8 mouse cellular contexts compared by ENCODE assay signal in genomic region chr5:111577441-111577840, GRCm38 (mm10).
DNase-seq lines count a peak whose midpoint lies in the region; ATAC-seq lines count a peak whose summit lies in the region.

No protein-coding gene starts in this region.

- ATAC-seq in kidney, embryonic 16.5 days (ENCODE audit: low FRiP score, low TSS enrichment) = peak; percentile 62
- peak; percentile 54 for ATAC-seq in intestine, embryonic 15.5 days
- ATAC-seq in midbrain, embryonic 13.5 days = no peak
- ATAC-seq in megakaryocyte, adult 5-6 weeks (ENCODE audit: poor library complexity, severe bottlenecking) = no peak
- no peak for ATAC-seq in cerebellum, adult (ENCODE audit: insufficient number of reproducible peaks, low FRiP score, low TSS enrichment)

- no peak overlapping the region for H3K4me3 ChIP-seq in kidney, embryonic 16.5 days (ENCODE audit: low read length)
- no peak overlapping the region for H3K4me3 ChIP-seq in intestine, embryonic 15.5 days (replicated peaks)
- no peak overlapping the region for H3K4me3 ChIP-seq in midbrain, embryonic 13.5 days (replicated peaks)

- no peaks in the 10 kb centered on the region for H3K9me3 ChIP-seq in kidney, embryonic 16.5 days (ENCODE audit: low read length)
- no peaks in the 10 kb centered on the region for H3K9me3 ChIP-seq in intestine, embryonic 15.5 days
- no peaks in the 10 kb centered on the region for H3K9me3 ChIP-seq in midbrain, embryonic 13.5 days

- no peak overlapping the region for H3K9ac ChIP-seq in kidney, embryonic 16.5 days (replicated peaks; ENCODE audit: low read length)
- H3K9ac ChIP-seq in intestine, embryonic 15.5 days = no peak overlapping the region
- H3K9ac ChIP-seq in midbrain, embryonic 13.5 days (replicated peaks) = no peak overlapping the region

- H3K27me3 ChIP-seq in kidney, embryonic 16.5 days (ENCODE audit: insufficient read depth, low read length) = peaks cover 68% of the 10 kb centered on the region
- 0 out of 2 replicates have a peak, but pooled peaks cover 6% of the 10 kb centered on the region for H3K27me3 ChIP-seq in intestine, embryonic 15.5 days (replicated peaks)
- peaks cover 3% of the 10 kb centered on the region; the same call in 1 of the 2 replicates for H3K27me3 ChIP-seq in midbrain, embryonic 13.5 days

- H3K36me3 ChIP-seq in kidney, embryonic 16.5 days (ENCODE audit: insufficient read depth, low read length) = no peaks in the 10 kb centered on the region
- no peaks in the 10 kb centered on the region for H3K36me3 ChIP-seq in intestine, embryonic 15.5 days
- no peaks in the 10 kb centered on the region for H3K36me3 ChIP-seq in midbrain, embryonic 13.5 days

- no peak overlapping the region for H3K4me2 ChIP-seq in kidney, embryonic 16.5 days (replicated peaks; ENCODE audit: low read depth, low read length)
- no peak overlapping the region for H3K4me2 ChIP-seq in intestine, embryonic 15.5 days (replicated peaks)
- H3K4me2 ChIP-seq in midbrain, embryonic 13.5 days (replicated peaks) = no peak overlapping the region

- peak overlapping the region; percentile 17; the same call in 1 of the 2 replicates for H3K27ac ChIP-seq in kidney, embryonic 16.5 days (ENCODE audit: low read length)
- H3K27ac ChIP-seq in intestine, embryonic 15.5 days = peak overlapping the region; percentile 73
- H3K27ac ChIP-seq in midbrain, embryonic 13.5 days = peak overlapping the region; percentile 70

- H3K4me1 ChIP-seq in kidney, embryonic 16.5 days (ENCODE audit: insufficient read depth, low read length) = peaks cover 54% of the 10 kb centered on the region
- H3K4me1 ChIP-seq in intestine, embryonic 15.5 days (replicated peaks) = peaks cover 64% of the 10 kb centered on the region
- H3K4me1 ChIP-seq in midbrain, embryonic 13.5 days (replicated peaks) = peaks cover 76% of the 10 kb centered on the region

- no peak for DNase-seq in kidney, postnatal 36 days
- DNase-seq in heart, adult 8-10 months (ENCODE audit: low spot score) = peak; percentile 42
- DNase-seq in cerebellum, adult 11-12 months = no peak

- 28% methylated on average over 5 of the region's 5 CpGs for WGBS in kidney, embryonic 16.5 days
- 22% methylated on average over 5 of the region's 5 CpGs for WGBS in intestine, embryonic 15.5 days
- 34% methylated on average over 5 of the region's 5 CpGs for WGBS in midbrain, embryonic 13.5 days

Comparison
In these comparisons a context has a peak if more than half of its experiments do, and no peak if none do; other contexts are left out.
1. ATAC-seq: peak in kidney, embryonic 16.5 days (single experiment) and intestine, embryonic 15.5 days (single experiment); none in midbrain, embryonic 13.5 days (single experiment), megakaryocyte, adult 5-6 weeks (single experiment) and cerebellum, adult (single experiment).
2. H3K27ac ChIP-seq: peak in every context shown above with its lines; median percentile 73 in intestine, embryonic 15.5 days; 70 in midbrain, embryonic 13.5 days; 17 in kidney, embryonic 16.5 days.